In genomic region chr2:128374253-128374566, GRCm38 (mm10) we compare ENCODE assay signal across 16 mouse cellular contexts.
DNase-seq lines count a peak whose midpoint lies in the region; ATAC-seq and TF ChIP-seq lines count a peak whose summit lies in the region.
"Had no signal": no experiment of that assay in that cellular context is flagged by ENCODE, and none has a peak within 500 bp of the region (broad histone marks: within the 10 kb centered on the region; RNA-seq: fewer than 3 reads in every experiment).

No protein-coding gene starts in this region.

- H3K4me3 ChIP-seq in gastrocnemius, adult 2 months = no peak overlapping the region
- no peak overlapping the region for H3K4me3 ChIP-seq in liver, embryonic 16.5 days (ENCODE audit: low read depth, low read length)
- no peak overlapping the region for H3K4me3 ChIP-seq in liver, embryonic 11.5 days (ENCODE audit: low read depth, low read length)
- H3K4me3 ChIP-seq in CH12.LX (replicated peaks in 1 of 3; ENCODE audit: low read depth in 2 of 3, low read length in 2 of 3, poor library complexity in 1 of 3) = peak overlapping the region in 1 of 3 experiments; percentile 18
- H3K4me3 ChIP-seq: limb, embryonic 15.5 days; lung, embryonic 15.5 days had no signal

- H3K79me2 ChIP-seq in CH12.LX (replicated peaks; ENCODE audit: control insufficient read depth, extremely low read depth, insufficient read depth, poor library complexity, severe bottlenecking) = no peaks in the 10 kb centered on the region; the same call in 1 of the 2 replicates

- no peak overlapping the region for H3K4me2 ChIP-seq in liver, embryonic 16.5 days (ENCODE audit: low read depth, low read length)
- H3K4me2 ChIP-seq in liver, embryonic 11.5 days = no peak overlapping the region
- H3K4me2 ChIP-seq in CH12.LX (ENCODE audit: insufficient read depth, low read depth, poor library complexity, severe bottlenecking) = no peak overlapping the region
- H3K4me2 ChIP-seq: limb, embryonic 15.5 days; lung, embryonic 15.5 days had no signal

- WGBS in liver, embryonic 16.5 days (ENCODE audit: insufficient replicate concordance) = 44% methylated on average over 2 of the region's 2 CpGs
- 68% methylated on average over 2 of the region's 2 CpGs for WGBS in liver, embryonic 11.5 days

- peak overlapping the region; percentile 31; the same call in 1 of the 2 replicates for H3K27ac ChIP-seq in gastrocnemius, adult 2 months
- 0 out of 2 replicates have a peak overlapping the region, but pooled peaks have one; percentile 29 for H3K27ac ChIP-seq in liver, embryonic 16.5 days (ENCODE audit: low read length)
- no peak overlapping the region for H3K27ac ChIP-seq in liver, embryonic 11.5 days (ENCODE audit: low read depth, low read length)
- 0 out of 2 replicates have a peak overlapping the region, but pooled peaks have one; percentile 2 for H3K27ac ChIP-seq in CH12.LX (ENCODE audit: insufficient read depth, low read depth)
- H3K27ac ChIP-seq: kidney, postnatal 0 days; limb, embryonic 15.5 days had no signal

- H3K4me1 ChIP-seq in liver, embryonic 16.5 days (ENCODE audit: control insufficient read depth, low read depth, low read length) = peaks cover 9% of the 10 kb centered on the region
- H3K4me1 ChIP-seq in liver, embryonic 11.5 days (replicated peaks; ENCODE audit: control insufficient read depth, insufficient read depth, low read length) = peaks cover 2% of the 10 kb centered on the region
- H3K4me1 ChIP-seq in CH12.LX (ENCODE audit: control insufficient read depth in 1 of 2, insufficient read depth in 2 of 2) = peaks cover 52 to 95% of the 10 kb centered on the region in 2 experiments

- intact Hi-C loops in gastrocnemius, adult 2 months (cut with DNase I) = no loop called here
- intact Hi-C loops in left cerebral cortex, postnatal 36 days (cut with DNase I) = no loop called here

- no peaks in the 10 kb centered on the region for H3K9me3 ChIP-seq in liver, embryonic 16.5 days (replicated peaks; ENCODE audit: control insufficient read depth, low read length)
- no peaks in the 10 kb centered on the region for H3K9me3 ChIP-seq in liver, embryonic 11.5 days (ENCODE audit: control insufficient read depth, low read length)
- H3K9me3 ChIP-seq in CH12.LX (replicated peaks; ENCODE audit: low read length) = peaks cover 4% of the 10 kb centered on the region
- H3K9me3 ChIP-seq: limb, embryonic 15.5 days; lung, embryonic 15.5 days had no signal

- dilution Hi-C loops in CH12.LX (cut with MboI; ENCODE audit: extremely low pct_ligation_motif_present, extremely low pct_unique_long_range_greater_than_20kb, low sequenced_read_pairs) = no loop called here

- DNase-seq in gastrocnemius, adult 2 months = no peak
- no peak for DNase-seq in gastrocnemius, postnatal 4 days (ENCODE audit: low spot score in 2 of 2)
- DNase-seq in liver, embryonic 11.5 days (ENCODE audit: low spot score) = no peak
- no peak for DNase-seq in CH12.LX (ENCODE audit: extremely low read depth)
- DNase-seq in B cell, adult 2 months = no peak
- no peak for DNase-seq in left cerebral cortex, postnatal 36 days (ENCODE audit: low spot score in 2 of 2)
- DNase-seq: adrenal gland, postnatal 25 days; cerebellum, adult 8-10 months; gastrocnemius, postnatal 10 days; kidney, adult 18-20 months; layer of hippocampus, postnatal 36 days had no signal

- H3K27me3 ChIP-seq in liver, embryonic 16.5 days (ENCODE audit: control insufficient read depth, insufficient read depth, low read depth, low read length) = no peaks in the 10 kb centered on the region
- no peaks in the 10 kb centered on the region for H3K27me3 ChIP-seq in liver, embryonic 11.5 days (replicated peaks; ENCODE audit: control insufficient read depth, insufficient read depth, low read length)
- no peaks in the 10 kb centered on the region for H3K27me3 ChIP-seq in CH12.LX (replicated peaks)
- H3K27me3 ChIP-seq: limb, embryonic 15.5 days; lung, embryonic 15.5 days had no signal

- H3K36me3 ChIP-seq in liver, embryonic 16.5 days (ENCODE audit: control insufficient read depth, insufficient read depth) = no peaks in the 10 kb centered on the region
- H3K36me3 ChIP-seq in liver, embryonic 11.5 days (ENCODE audit: control insufficient read depth, insufficient read depth, low read length) = no peaks in the 10 kb centered on the region
- H3K36me3 ChIP-seq in CH12.LX (replicated peaks in 1 of 2; ENCODE audit: control insufficient read depth in 1 of 2, insufficient read depth in 1 of 2, low read length in 1 of 2) = peaks cover 0 to 11% of the 10 kb centered on the region in 2 experiments
- H3K36me3 ChIP-seq: limb, embryonic 15.5 days; lung, embryonic 15.5 days had no signal

- TF ChIP-seq EP300 in CH12.LX (IDR thresholded peaks at IDR 0.05; ENCODE audit: low read length) = no peak

- TF ChIP-seq CTCF in gastrocnemius, adult 2 months (IDR thresholded peaks at IDR 0.05) = no peak
- no peak for TF ChIP-seq CTCF in CH12.LX (conservative IDR thresholded peaks at IDR 0.05 in 1 of 2, IDR thresholded peaks at IDR 0.05 in 1 of 2; ENCODE audit: low read depth in 2 of 2, low read length in 2 of 2)

- in situ Hi-C loops in CH12.LX (cut with MboI; ENCODE audit: low pct_ligation_motif_present, low pct_unique_long_range_greater_than_20kb, low sequenced_read_pairs) = no loop called here

- H3K9ac ChIP-seq in liver, embryonic 16.5 days (ENCODE audit: low read depth, low read length) = no peak overlapping the region
- no peak overlapping the region for H3K9ac ChIP-seq in liver, embryonic 11.5 days (ENCODE audit: low read depth, low read length)
- H3K9ac ChIP-seq in CH12.LX (ENCODE audit: insufficient read depth, low read depth) = no peak overlapping the region
- H3K9ac ChIP-seq: limb, embryonic 15.5 days; lung, embryonic 15.5 days had no signal

- no peak for TF ChIP-seq POLR2A in CH12.LX (IDR thresholded peaks at IDR 0.05; ENCODE audit: low read depth, low read length)

- ATAC-seq in liver, embryonic 16.5 days (ENCODE audit: low read depth) = no peak
- no peak for ATAC-seq in liver, embryonic 11.5 days (replicated peaks; ENCODE audit: low FRiP score)
- peak; percentile 47 for ATAC-seq in granulocyte monocyte progenitor cell, adult 5-6 weeks (replicated peaks; ENCODE audit: poor library complexity, severe bottlenecking)

- TF ChIP-seq RAD21 in CH12.LX (IDR thresholded peaks at IDR 0.05; ENCODE audit: low read depth, low read length) = no peak

TF ChIP-seq in CH12.LX, 34 proteins besides CTCF, POLR2A, EP300 and RAD21:
- TF ChIP-seq GABPA (IDR thresholded peaks at IDR 0.05; ENCODE audit: insufficient replicate concordance, low read depth, low read length) = no peak
- TF ChIP-seq ZC3H11A (IDR thresholded peaks at IDR 0.05; ENCODE audit: low read depth, low read length) = no peak
- no peak for TF ChIP-seq MAZ (IDR thresholded peaks at IDR 0.05; ENCODE audit: low read depth, low read length)
